Mouse (Mus musculus) right cerebral cortex, adult 2 months (tissue): Measurements from ENCODE around the gene Patl2.
"Not testable (repeated sequence)": the region's sequence is repeated elsewhere in the genome, so short reads cannot be mapped to it uniquely, and the experiment has no call there.

Source experiments
- DNase-seq, 2 experiments: peaks; one replicate each; pipeline ENCODE4 v3.0.0; 2021 to 2022; ENCODE audit warnings: low spot score in 2 of 2

Gene Patl2

GRCm38 (mm10) chr2:122186106-122186505 lies at the start of gene Patl2, which contains the start of gene Terb2:
Gene Patl2 (minus strand): TSS chr2:122186189.
Gene Terb2 (plus strand): TSS chr2:122186272.
- no peak for DNase-seq

- DNase-seq, result no peak
Observed at GRCm38 (mm10) chr2:122235425-122235824, 49.4 kb upstream of the Patl2 start.

- peak; percentile 68 to 71 for DNase-seq
Observed at GRCm38 (mm10) chr2:122234611-122235288, 48.8 kb upstream of the Patl2 start, which contains the start of gene Sord. Gene Sord (plus strand): TSS chr2:122234749.

GRCm38 (mm10) chr2:122233759-122234557 lies 48.0 kb upstream of the Patl2 start:
- peak; percentile 30 to 44 for DNase-seq

GRCm38 (mm10) chr2:122233341-122233740 lies 47.4 kb upstream of the Patl2 start:
- DNase-seq, result no peak

- DNase-seq, result no peak
Observed at GRCm38 (mm10) chr2:122231616-122232015, 45.6 kb upstream of the Patl2 start.

- DNase-seq, result no peak
Observed at GRCm38 (mm10) chr2:122230395-122230794, 44.4 kb upstream of the Patl2 start.

- no peak for DNase-seq
Observed at GRCm38 (mm10) chr2:122223654-122224053, 37.7 kb upstream of the Patl2 start.

- no peak for DNase-seq
Observed at GRCm38 (mm10) chr2:122222272-122222671, 36.3 kb upstream of the Patl2 start.

- no peak for DNase-seq
Observed at GRCm38 (mm10) chr2:122221798-122222197, 35.8 kb upstream of the Patl2 start.

- DNase-seq, result no peak
Observed at GRCm38 (mm10) chr2:122221378-122221777, 35.4 kb upstream of the Patl2 start.

GRCm38 (mm10) chr2:122218234-122218633 lies 32.2 kb upstream of the Patl2 start:
- DNase-seq, result no peak

GRCm38 (mm10) chr2:122217075-122217474 lies 31.1 kb upstream of the Patl2 start:
- not testable (repeated sequence) for DNase-seq

- no peak for DNase-seq
Observed at GRCm38 (mm10) chr2:122210534-122211228, 24.7 kb upstream of the Patl2 start.

- no peak for DNase-seq
Observed at GRCm38 (mm10) chr2:122206440-122207107, 20.6 kb upstream of the Patl2 start.

- DNase-seq, result no peak
Observed at GRCm38 (mm10) chr2:122201501-122201900, 15.5 kb upstream of the Patl2 start.

GRCm38 (mm10) chr2:122194509-122194929 lies 8.5 kb upstream of the Patl2 start:
- peak in 1 of 2 experiments; percentile 11 for DNase-seq

- no peak for DNase-seq
Observed at GRCm38 (mm10) chr2:122191849-122192248, 5.9 kb upstream of the Patl2 start.

GRCm38 (mm10) chr2:122186751-122187150 lies 762 bp upstream of the Patl2 start:
- no peak for DNase-seq

- DNase-seq, result no peak
Observed at GRCm38 (mm10) chr2:122185086-122185485, 903 bp downstream of the Patl2 start.

- DNase-seq, result no peak
Observed at GRCm38 (mm10) chr2:122180051-122180822, 5.8 kb downstream of the Patl2 start.
